Mouse (Mus musculus): Measurements from ENCODE around the gene Arid1a. TPM values are rescaled to one million over a fixed set of nuclear protein-coding genes. Genes with fewer than 3 reads are reported as not detected.

The Arid1a gene
- polyA plus RNA-seq, 1 experiment from 2014 or later = 30.5 TPM

- Histone ChIP-seq H3K36me3 (ENCODE audit: insufficient read depth, low read length) (no peaks in the 10 kb centered on the region), H3K9ac (replicated peaks; ENCODE audit: low read length) (peak overlapping the region; percentile 100), H3K27me3 (ENCODE audit: insufficient read depth, low read length) (no peaks in the 10 kb centered on the region), H3K9me3 (ENCODE audit: low read length) (no peaks in the 10 kb centered on the region), H3K27ac (ENCODE audit: low read length) (peak overlapping the region; percentile 100), H3K4me2 (replicated peaks; ENCODE audit: low read depth, low read length) (peak overlapping the region; percentile 87), H3K4me3 (ENCODE audit: low read length) (peak overlapping the region; percentile 100), H3K4me1 (ENCODE audit: insufficient read depth, low read length) (peaks cover 18% of the 10 kb centered on the region)
- 5% methylated on average over 11 of the region's 11 CpGs for WGBS
- ATAC-seq (ENCODE audit: low FRiP score, low TSS enrichment) = no peak
Measured at GRCm38 (mm10) chr4:133755861-133756371, 653 bp downstream of the Arid1a start.

- H3K36me3 ChIP-seq (ENCODE audit: insufficient read depth, low read length) = no peaks in the 10 kb centered on the region
- H3K9me3 ChIP-seq (ENCODE audit: low read length) = no peaks in the 10 kb centered on the region
- H3K27ac ChIP-seq (ENCODE audit: low read length) = peak overlapping the region; percentile 100
- peak overlapping the region; percentile 87 for H3K4me2 ChIP-seq (replicated peaks; ENCODE audit: low read depth, low read length)
- no peak for ATAC-seq (ENCODE audit: low FRiP score, low TSS enrichment)
- H3K4me3 ChIP-seq (ENCODE audit: low read length) = peak overlapping the region; percentile 100
- H3K4me1 ChIP-seq (ENCODE audit: insufficient read depth, low read length) = peaks cover 26% of the 10 kb centered on the region
- 12% methylated on average over 10 of the region's 10 CpGs for WGBS
- peak overlapping the region; percentile 100 for H3K9ac ChIP-seq (replicated peaks; ENCODE audit: low read length)
- H3K27me3 ChIP-seq (ENCODE audit: insufficient read depth, low read length) = no peaks in the 10 kb centered on the region
Measured at GRCm38 (mm10) chr4:133754871-133755765, 1.5 kb downstream of the Arid1a start.

GRCm38 (mm10) chr4:133754238-133754637 is 2.3 kb downstream of the Arid1a start:
- Histone ChIP-seq H3K9me3 (ENCODE audit: low read length) (no peaks in the 10 kb centered on the region), H3K27ac (ENCODE audit: low read length) (peak overlapping the region; percentile 100), H3K27me3 (ENCODE audit: insufficient read depth, low read length) (no peaks in the 10 kb centered on the region), H3K36me3 (ENCODE audit: insufficient read depth, low read length) (peaks cover 5% of the 10 kb centered on the region), H3K4me3 (ENCODE audit: low read length) (peak overlapping the region; percentile 100), H3K9ac (replicated peaks; ENCODE audit: low read length) (peak overlapping the region; percentile 100), H3K4me1 (ENCODE audit: insufficient read depth, low read length) (peaks cover 35% of the 10 kb centered on the region), H3K4me2 (replicated peaks; ENCODE audit: low read depth, low read length) (peak overlapping the region; percentile 87)
- peak; percentile 85 for ATAC-seq (ENCODE audit: low FRiP score, low TSS enrichment)
- WGBS = under 1% methylated on average over 43 of the region's 50 CpGs

GRCm38 (mm10) chr4:133753375-133754190 is 3.0 kb downstream of the Arid1a start:
- 0% methylated on average over 41 of the region's 99 CpGs for WGBS
- H3K9me3 ChIP-seq (ENCODE audit: low read length) = no peaks in the 10 kb centered on the region
- H3K4me2 ChIP-seq (replicated peaks; ENCODE audit: low read depth, low read length) = peak overlapping the region; percentile 87
- H3K27ac ChIP-seq (ENCODE audit: low read length) = peak overlapping the region; percentile 100
- H3K4me1 ChIP-seq (ENCODE audit: insufficient read depth, low read length) = peaks cover 39% of the 10 kb centered on the region
- no peaks in the 10 kb centered on the region for H3K27me3 ChIP-seq (ENCODE audit: insufficient read depth, low read length)
- H3K36me3 ChIP-seq (ENCODE audit: insufficient read depth, low read length) = peaks cover 9% of the 10 kb centered on the region
- peak overlapping the region; percentile 100 for H3K9ac ChIP-seq (replicated peaks; ENCODE audit: low read length)
- peak overlapping the region; percentile 100 for H3K4me3 ChIP-seq (ENCODE audit: low read length)
- peak; percentile 60 for ATAC-seq (ENCODE audit: low FRiP score, low TSS enrichment)

- Histone ChIP-seq H3K36me3 (ENCODE audit: insufficient read depth, low read length) (peaks cover 9% of the 10 kb centered on the region), H3K9ac (replicated peaks; ENCODE audit: low read length) (peak overlapping the region; percentile 100), H3K9me3 (ENCODE audit: low read length) (no peaks in the 10 kb centered on the region), H3K27ac (ENCODE audit: low read length) (peak overlapping the region; percentile 100), H3K4me3 (ENCODE audit: low read length) (peak overlapping the region; percentile 100), H3K4me2 (replicated peaks; ENCODE audit: low read depth, low read length) (peak overlapping the region; percentile 87), H3K27me3 (ENCODE audit: insufficient read depth, low read length) (no peaks in the 10 kb centered on the region), H3K4me1 (ENCODE audit: insufficient read depth, low read length) (peaks cover 43% of the 10 kb centered on the region)
- under 1% methylated on average over 69 of the region's 121 CpGs for WGBS
- ATAC-seq (ENCODE audit: low FRiP score, low TSS enrichment) = no peak
Measured at GRCm38 (mm10) chr4:133752449-133753374, 3.9 kb downstream of the Arid1a start.

- Histone ChIP-seq H3K4me1 (ENCODE audit: insufficient read depth, low read length) (peaks cover 43% of the 10 kb centered on the region), H3K9me3 (ENCODE audit: low read length) (no peaks in the 10 kb centered on the region), H3K9ac (replicated peaks; ENCODE audit: low read length) (peak overlapping the region; percentile 100), H3K27me3 (ENCODE audit: insufficient read depth, low read length) (no peaks in the 10 kb centered on the region), H3K4me3 (ENCODE audit: low read length) (peak overlapping the region; percentile 100), H3K36me3 (ENCODE audit: insufficient read depth, low read length) (peaks cover 9% of the 10 kb centered on the region), H3K4me2 (replicated peaks; ENCODE audit: low read depth, low read length) (peak overlapping the region; percentile 87), H3K27ac (ENCODE audit: low read length) (peak overlapping the region; percentile 100)
- WGBS = under 1% methylated on average over 28 of the region's 31 CpGs
- ATAC-seq (ENCODE audit: low FRiP score, low TSS enrichment) = no peak
Measured at GRCm38 (mm10) chr4:133751521-133752448, 4.8 kb downstream of the Arid1a start.

- Histone ChIP-seq H3K9me3 (ENCODE audit: low read length) (no peaks in the 10 kb centered on the region), H3K4me3 (ENCODE audit: low read length) (peak overlapping the region; percentile 100), H3K27ac (ENCODE audit: low read length) (no peak overlapping the region), H3K9ac (replicated peaks; ENCODE audit: low read length) (peak overlapping the region; percentile 73), H3K27me3 (ENCODE audit: insufficient read depth, low read length) (no peaks in the 10 kb centered on the region), H3K4me1 (ENCODE audit: insufficient read depth, low read length) (peaks cover 34% of the 10 kb centered on the region), H3K36me3 (ENCODE audit: insufficient read depth, low read length) (peaks cover 9% of the 10 kb centered on the region), H3K4me2 (replicated peaks; ENCODE audit: low read depth, low read length) (peak overlapping the region; percentile 87)
- no peak for ATAC-seq (ENCODE audit: low FRiP score, low TSS enrichment)
- WGBS = 18% methylated on average over 7 of the region's 7 CpGs
Measured at GRCm38 (mm10) chr4:133750184-133750775, 6.3 kb downstream of the Arid1a start.

- Histone ChIP-seq H3K27ac (ENCODE audit: low read length) (no peak overlapping the region), H3K4me1 (ENCODE audit: insufficient read depth, low read length) (peaks cover 62% of the 10 kb centered on the region), H3K36me3 (ENCODE audit: insufficient read depth, low read length) (peaks cover 16% of the 10 kb centered on the region), H3K4me3 (ENCODE audit: low read length) (no peak overlapping the region), H3K9me3 (ENCODE audit: low read length) (no peaks in the 10 kb centered on the region), H3K4me2 (replicated peaks; ENCODE audit: low read depth, low read length) (no peak overlapping the region), H3K27me3 (ENCODE audit: insufficient read depth, low read length) (no peaks in the 10 kb centered on the region), H3K9ac (replicated peaks; ENCODE audit: low read length) (no peak overlapping the region)
- WGBS = 85% methylated on average over 3 of the region's 3 CpGs
- no peak for ATAC-seq (ENCODE audit: low FRiP score, low TSS enrichment)
Measured at GRCm38 (mm10) chr4:133735282-133735681, 21.3 kb downstream of the Arid1a start.
